Mouse (Mus musculus) E14TG2a.4 (cell line): ENCODE results near the gene Hamp2.

Source experiments
- CTCF ChIP-seq: conservative IDR thresholded peaks from 2 replicates; pipeline ENCODE4 v1.5.1; 2014; ENCODE audit warnings: low read length
- POU5F1 ChIP-seq: IDR thresholded peaks from 2 replicates; pipeline ENCODE4 v1.6.1; 2014; ENCODE audit warnings: low read length, borderline replicate concordance

DNA sequence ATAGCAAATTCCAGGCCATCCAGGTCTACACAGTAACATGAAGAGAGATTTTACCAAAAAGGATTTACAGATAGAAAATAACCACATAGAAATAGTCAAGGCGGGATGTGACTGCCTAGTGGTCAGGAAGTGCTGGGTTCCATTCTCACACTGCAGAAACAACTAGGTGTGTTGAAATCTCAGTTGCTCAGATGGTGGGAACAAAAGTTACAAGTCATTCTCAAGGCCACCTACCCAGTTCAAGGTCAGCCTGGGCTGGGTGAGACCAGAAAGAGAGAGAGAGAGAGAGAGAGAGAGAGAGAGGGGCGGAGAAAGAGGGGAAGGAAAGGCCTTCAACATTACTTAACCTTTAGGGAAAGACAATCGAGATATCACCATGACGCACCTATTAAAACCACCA is 37.6 kb downstream of the Hamp2 start:
- TF ChIP-seq CTCF (no peak), POU5F1 (no peak)
